Mouse (Mus musculus) MN1 (cell line): ENCODE results near the gene Obp1b.
"Not testable (repeated sequence)": the region's sequence is repeated elsewhere in the genome, so short reads cannot be mapped to it uniquely, and the experiment has no call there.

ENCODE experiments used
- DNase-seq: peaks from one replicate; pipeline ENCODE4 v3.0.0-alpha.2; 2016; ENCODE audit warnings: low spot score

Obp1b gene

GRCm38 (mm10) chrX:78186477-78186876, at the start of gene Obp1b:
TSS of gene Obp1b (plus strand) at chrX:78186777.
- DNase-seq: not testable (repeated sequence)

- not testable (repeated sequence) for DNase-seq
These were observed 15.6 kb downstream of the Obp1b start for GRCm38 (mm10) chrX:78202220-78202619.

- no peak for DNase-seq
These were observed 16.3 kb downstream of the Obp1b start for GRCm38 (mm10) chrX:78202829-78203228.
